Mouse (Mus musculus): ENCODE measurements around the gene Kmt5c. TPM values are rescaled to one million over a fixed set of nuclear protein-coding genes. Genes with fewer than 3 reads are reported as not detected.
"Not testable (repeated sequence)": the region's sequence is repeated elsewhere in the genome, so short reads cannot be mapped to it uniquely, and the experiment has no call there.

Gene Kmt5c
- total and polyA plus RNA-seq, 2 experiments from 2014 or later: 30.7 to 39.5 TPM

DNA sequence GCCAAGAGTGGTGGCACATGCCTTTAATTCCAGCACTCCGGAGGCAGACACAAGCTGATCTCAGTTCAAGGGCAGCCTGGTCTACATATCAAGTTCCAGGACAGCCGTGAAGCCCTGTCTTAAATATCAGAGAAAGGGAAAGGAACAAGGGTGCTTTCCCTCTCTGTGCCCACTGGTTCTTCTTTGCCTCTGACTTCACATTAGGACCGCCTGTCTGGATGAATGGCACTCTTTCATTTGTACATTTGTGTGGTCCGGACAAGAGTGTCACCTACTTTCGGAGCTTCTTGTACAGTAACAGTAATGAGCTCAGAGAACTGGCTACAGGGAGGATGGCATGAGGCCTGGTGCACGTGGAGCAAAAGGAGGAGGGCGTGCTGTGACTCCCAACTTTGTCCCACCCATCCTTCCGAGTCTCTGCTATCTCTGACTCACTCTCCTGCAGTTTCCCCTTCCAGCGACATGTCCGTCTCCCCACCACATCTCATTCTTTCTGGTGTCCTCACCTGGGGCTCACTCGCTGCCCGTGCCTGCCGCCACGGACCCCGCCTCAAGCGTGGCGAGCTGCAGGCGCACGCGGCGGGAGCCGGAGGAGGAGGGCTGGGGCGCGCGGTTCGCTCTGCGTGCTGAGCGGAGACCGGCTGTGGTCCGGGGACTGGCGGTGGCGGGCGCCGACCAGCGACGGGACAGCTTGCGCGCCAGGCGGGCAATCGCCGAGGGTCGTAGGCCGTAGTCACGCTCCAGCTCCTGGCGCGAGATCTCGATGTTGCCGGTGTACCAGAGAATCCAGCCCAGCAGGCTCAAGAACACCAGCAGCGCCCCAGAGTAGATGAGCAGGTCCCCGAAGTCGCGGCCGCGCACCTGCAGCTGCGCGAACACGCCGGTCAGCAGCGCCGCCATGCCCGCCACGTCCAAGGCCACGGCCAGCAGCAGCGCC lies 48.9 kb downstream of the Kmt5c start:
- Histone ChIP-seq H3K36me3 (ENCODE audit: insufficient read depth, low read length) (no peaks in the 10 kb centered on the region), H3K9ac (replicated peaks; ENCODE audit: low read length) (peak overlapping the region; percentile 63), H3K4me3 (ENCODE audit: low read length) (peak overlapping the region; percentile 49), H3K4me2 (ENCODE audit: low read depth, low read length) (peak overlapping the region; percentile 89), H3K9me3 (ENCODE audit: low read length) (no peaks in the 10 kb centered on the region), H3K27ac (peak overlapping the region; percentile 80), H3K4me1 (ENCODE audit: insufficient read depth, low read length) (peaks cover 1% of the 10 kb centered on the region; the same call in 1 of the 2 replicates), H3K27me3 (ENCODE audit: insufficient read depth, low read length) (no peaks in the 10 kb centered on the region)
- ATAC-seq (peak; percentile 48), DNase-seq (ENCODE audit: low spot score) (peak; percentile 70)
- WGBS: 4% methylated on average over 57 of the region's 64 CpGs
- TF ChIP-seq CTCF (IDR thresholded peaks at IDR 0.05; ENCODE audit: low read depth): 0 out of 2 replicates have a peak, but pooled peaks have one; percentile 15

DNA sequence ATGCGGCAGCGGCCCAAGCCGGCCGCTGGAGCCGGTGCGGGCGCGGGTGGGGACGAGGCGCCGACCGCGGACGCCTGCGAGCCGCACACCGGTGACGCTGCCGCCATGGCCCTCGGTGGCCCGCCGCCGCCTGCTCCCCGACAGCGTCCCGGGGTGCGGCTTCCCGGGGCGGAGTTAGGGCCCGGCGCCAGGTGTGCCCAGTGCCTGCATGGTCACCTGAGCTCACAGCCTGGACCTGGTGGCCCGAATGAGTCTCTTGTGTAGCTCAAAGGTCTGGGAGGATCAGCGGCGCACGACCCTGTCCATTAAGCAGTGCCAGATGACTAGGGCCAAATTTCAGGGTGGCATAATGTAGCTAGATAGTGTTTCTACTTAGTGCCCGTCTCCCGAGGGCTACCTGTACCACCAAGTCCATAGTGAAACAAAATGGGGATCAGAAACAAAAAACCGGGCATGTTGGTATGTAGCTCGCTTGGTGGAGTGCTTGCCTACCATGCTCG lies 49.6 kb downstream of the Kmt5c start, which contains the start of gene Tmem238:
Gene Tmem238 (minus strand): TSS at position 221 of the 500 bp plus-strand sequence.
- Histone ChIP-seq H3K9ac (replicated peaks; ENCODE audit: low read length) (peak within 1 kb of the TSS; percentile 63), H3K27me3 (ENCODE audit: insufficient read depth, low read length) (no peaks in the 10 kb centered on the region), H3K4me2 (ENCODE audit: low read depth, low read length) (peak within 1 kb of the TSS; percentile 89), H3K4me3 (ENCODE audit: low read length) (peak within 1 kb of the TSS; percentile 49), H3K36me3 (ENCODE audit: insufficient read depth, low read length) (peaks cover 5% of the 10 kb centered on the region; the same call in 1 of the 2 replicates), H3K9me3 (ENCODE audit: low read length) (no peaks in the 10 kb centered on the region), H3K4me1 (ENCODE audit: insufficient read depth, low read length) (peaks cover 3% of the 10 kb centered on the region; the same call in 1 of the 2 replicates), H3K27ac (peak within 1 kb of the TSS; percentile 80)
- WGBS: 9% methylated on average over 35 of the region's 40 CpGs
- DNase-seq (ENCODE audit: low spot score) (no peak), ATAC-seq (no peak)
- TF ChIP-seq CTCF (IDR thresholded peaks at IDR 0.05; ENCODE audit: low read depth): no peak

DNA sequence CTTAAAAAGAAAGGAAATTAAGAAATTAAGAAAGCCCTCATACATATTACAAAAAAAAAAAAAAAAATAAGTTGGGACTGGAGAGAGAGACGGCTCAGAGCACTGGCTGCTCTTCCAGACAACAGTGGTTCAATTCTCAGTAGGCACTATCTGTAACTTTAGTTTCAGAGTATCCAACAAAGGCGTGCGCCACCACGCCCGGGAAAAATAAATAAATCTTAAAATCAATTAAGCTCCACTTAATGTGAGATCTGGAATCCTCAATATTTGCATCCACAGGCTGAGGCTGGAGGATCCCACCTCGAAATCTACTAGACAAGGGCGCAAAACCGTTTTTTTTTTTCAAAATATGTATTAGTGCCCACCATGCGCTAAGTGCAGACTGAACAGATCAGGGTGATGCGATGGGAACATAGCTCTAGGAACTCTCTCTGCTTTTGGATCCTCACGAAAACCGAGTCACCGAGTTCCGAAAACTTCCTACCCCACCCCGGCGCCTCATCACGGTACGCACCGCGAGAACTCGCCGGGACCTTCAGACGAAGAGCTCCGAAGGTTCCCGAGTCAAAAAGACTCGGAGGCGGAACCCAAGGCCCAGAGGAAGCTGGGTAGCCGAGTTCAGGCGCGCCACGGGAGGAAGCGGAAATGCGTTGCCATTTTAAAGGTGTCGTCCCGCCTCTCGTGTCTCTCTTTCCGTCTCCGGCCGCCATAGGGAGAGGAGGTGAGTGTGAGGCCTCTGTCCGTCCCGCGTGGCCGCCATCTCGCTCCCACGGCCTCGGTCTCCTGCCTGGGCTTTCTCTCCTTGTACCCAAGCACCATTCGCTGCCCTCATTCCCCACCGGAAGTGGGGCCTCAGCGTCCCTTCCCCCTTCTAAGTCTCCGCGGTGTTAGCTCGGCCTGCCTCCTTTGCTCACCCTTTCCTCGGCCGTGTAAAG lies 52.6 kb downstream of the Kmt5c start, which contains the start of gene Rpl28:
Gene Rpl28 (plus strand): TSS at position 597 of the 935 bp plus-strand sequence.
- no peak for TF ChIP-seq CTCF (IDR thresholded peaks at IDR 0.05; ENCODE audit: low read depth)
- peak; percentile 93 for ATAC-seq

DNA sequence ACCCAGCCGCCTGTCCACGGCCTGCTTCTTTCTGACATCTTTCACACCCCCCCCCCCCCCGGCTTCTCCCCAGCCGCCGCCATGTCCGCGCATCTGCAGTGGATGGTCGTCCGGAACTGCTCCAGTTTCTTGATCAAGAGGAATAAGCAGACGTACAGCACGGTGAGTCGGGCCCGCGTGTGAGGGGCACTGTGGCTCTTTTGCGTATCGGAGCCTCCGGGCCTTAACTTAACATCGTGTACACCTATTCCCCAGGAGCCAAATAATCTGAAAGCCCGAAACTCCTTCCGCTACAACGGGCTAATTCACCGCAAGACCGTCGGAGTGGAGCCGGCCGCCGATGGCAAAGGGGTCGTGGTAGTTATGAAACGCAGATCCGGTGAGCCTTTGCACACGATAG lies 53.3 kb downstream of the Kmt5c start:
- Histone ChIP-seq H3K9ac (replicated peaks; ENCODE audit: low read length) (peak overlapping the region; percentile 92), H3K36me3 (ENCODE audit: insufficient read depth, low read length) (peaks cover 25% of the 10 kb centered on the region), H3K4me2 (ENCODE audit: low read depth, low read length) (peak overlapping the region; percentile 77), H3K4me3 (ENCODE audit: low read length) (peak overlapping the region; percentile 84), H3K27ac (peak overlapping the region; percentile 92)
- not testable (repeated sequence) for H3K27me3 ChIP-seq (ENCODE audit: insufficient read depth, low read length); DNase-seq (ENCODE audit: low spot score); H3K9me3 ChIP-seq (ENCODE audit: low read length); H3K4me1 ChIP-seq (ENCODE audit: insufficient read depth, low read length)
- WGBS: 1% methylated on average over 31 of the region's 31 CpGs
- peak; percentile 15 for ATAC-seq

More for the DNA sequence above, 52.6 kb downstream of the Kmt5c start, which contains the start of gene Rpl28:
- DNase-seq (ENCODE audit: low spot score): peak; percentile 99
- Histone ChIP-seq H3K9me3 (ENCODE audit: low read length) (no peaks in the 10 kb centered on the region), H3K36me3 (ENCODE audit: insufficient read depth, low read length) (peaks cover 25% of the 10 kb centered on the region), H3K4me2 (ENCODE audit: low read depth, low read length) (peak within 1 kb of the TSS; percentile 77), H3K27ac (peak within 1 kb of the TSS; percentile 92), H3K4me1 (ENCODE audit: insufficient read depth, low read length) (peaks cover 3% of the 10 kb centered on the region; the same call in 1 of the 2 replicates), H3K4me3 (ENCODE audit: low read length) (peak within 1 kb of the TSS; percentile 84), H3K9ac (replicated peaks; ENCODE audit: low read length) (peak within 1 kb of the TSS; percentile 92), H3K27me3 (ENCODE audit: insufficient read depth, low read length) (no peaks in the 10 kb centered on the region)
- WGBS: 2% methylated on average over 54 of the region's 54 CpGs

DNA sequence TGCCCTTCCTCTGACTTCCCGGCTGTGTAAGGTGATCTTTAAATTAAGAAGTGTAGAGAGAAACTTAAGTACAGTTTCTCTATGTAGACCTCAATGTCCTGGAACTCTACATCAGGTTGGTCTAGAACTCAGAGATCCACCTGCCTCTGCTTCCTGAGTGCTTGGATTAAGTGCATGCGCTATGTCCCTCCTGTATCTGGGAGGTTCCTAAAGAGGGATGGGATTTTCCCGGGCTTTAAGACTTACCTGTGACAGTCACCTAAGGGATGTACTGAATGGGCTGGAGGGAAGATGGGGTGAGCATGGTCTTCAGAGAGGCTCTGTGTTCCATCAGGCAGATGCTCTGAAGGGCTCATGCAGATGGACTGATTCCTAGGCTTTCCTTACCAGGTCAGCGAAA lies 53.8 kb downstream of the Kmt5c start:
- ATAC-seq: no peak
- Histone ChIP-seq H3K27ac (peak overlapping the region; percentile 92), H3K4me3 (ENCODE audit: low read length) (peak overlapping the region; percentile 84), H3K9ac (replicated peaks; ENCODE audit: low read length) (peak overlapping the region; percentile 92), H3K36me3 (ENCODE audit: insufficient read depth, low read length) (peaks cover 25% of the 10 kb centered on the region), H3K4me2 (ENCODE audit: low read depth, low read length) (peak overlapping the region; percentile 77), H3K9me3 (ENCODE audit: low read length) (no peaks in the 10 kb centered on the region), H3K27me3 (ENCODE audit: insufficient read depth, low read length) (no peaks in the 10 kb centered on the region), H3K4me1 (ENCODE audit: insufficient read depth, low read length) (peaks cover 3% of the 10 kb centered on the region; the same call in 1 of the 2 replicates)
- WGBS: 47% methylated on average over 4 of the region's 4 CpGs
- no peak for TF ChIP-seq CTCF (IDR thresholded peaks at IDR 0.05; ENCODE audit: low read depth)
- no peak for DNase-seq (ENCODE audit: low spot score)

DNA sequence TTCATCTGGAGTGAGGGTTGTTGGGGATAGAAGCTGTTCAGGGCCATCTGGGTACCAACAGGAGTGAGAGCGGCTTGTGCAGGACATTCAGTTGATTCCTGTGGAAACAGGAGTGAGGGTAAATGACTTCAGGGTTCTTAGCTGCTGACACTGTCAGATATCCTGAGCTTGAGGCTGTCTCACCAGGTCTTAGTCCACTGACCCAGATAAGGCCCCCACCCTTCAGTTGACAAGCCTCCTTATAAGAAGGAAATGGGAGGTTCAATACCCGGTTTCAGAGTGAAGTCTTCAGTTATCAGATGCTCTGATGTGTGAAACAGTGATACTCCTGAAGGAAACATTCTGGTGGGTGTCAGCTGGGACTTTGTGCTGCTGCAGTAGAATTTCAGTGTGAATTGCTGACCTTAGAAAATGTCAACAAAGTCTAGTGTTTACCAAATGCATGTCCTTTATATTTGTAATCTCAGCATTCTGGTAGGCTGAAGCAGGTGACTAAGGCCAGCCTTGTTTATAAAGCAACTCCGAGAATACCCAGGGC lies 54.8 kb downstream of the Kmt5c start:
- H3K4me3 ChIP-seq (ENCODE audit: low read length): no peak overlapping the region
- H3K9me3 ChIP-seq (ENCODE audit: low read length): no peaks in the 10 kb centered on the region
- H3K27me3 ChIP-seq (ENCODE audit: insufficient read depth, low read length): no peaks in the 10 kb centered on the region
- no peak overlapping the region for H3K27ac ChIP-seq
- H3K36me3 ChIP-seq (ENCODE audit: insufficient read depth, low read length): peaks cover 25% of the 10 kb centered on the region
- no peak for TF ChIP-seq CTCF (IDR thresholded peaks at IDR 0.05; ENCODE audit: low read depth)
- DNase-seq (ENCODE audit: low spot score) (no peak), ATAC-seq (no peak)
- H3K4me2 ChIP-seq (ENCODE audit: low read depth, low read length): no peak overlapping the region
- peaks cover 3% of the 10 kb centered on the region; the same call in 1 of the 2 replicates for H3K4me1 ChIP-seq (ENCODE audit: insufficient read depth, low read length)
- H3K9ac ChIP-seq (replicated peaks; ENCODE audit: low read length): no peak overlapping the region
- 89% methylated on average over 3 of the region's 3 CpGs for WGBS
